Mouse (Mus musculus) liver, postnatal 0 days (tissue): ENCODE measurements around the gene Tcte2.

Experiments
- CTCF ChIP-seq: sonication (generic); IDR thresholded peaks from 2 replicates; pipeline ENCODE4 v1.5.1; 2016; ENCODE audit warnings: antibody characterized with exemption, low read depth
- EP300 ChIP-seq: IDR thresholded peaks from 2 replicates; pipeline ENCODE4 v1.6.1; 2016; ENCODE audit warnings: antibody characterized with exemption, low read depth, mild to moderate bottlenecking

- TF ChIP-seq CTCF (no peak), EP300 (no peak)
These were observed 91.4 kb downstream of the Tcte2 start for GRCm38 (mm10) chr17:13670227-13670626.
